Mouse (Mus musculus): ENCODE results near the gene Plgrkt.

DNA sequence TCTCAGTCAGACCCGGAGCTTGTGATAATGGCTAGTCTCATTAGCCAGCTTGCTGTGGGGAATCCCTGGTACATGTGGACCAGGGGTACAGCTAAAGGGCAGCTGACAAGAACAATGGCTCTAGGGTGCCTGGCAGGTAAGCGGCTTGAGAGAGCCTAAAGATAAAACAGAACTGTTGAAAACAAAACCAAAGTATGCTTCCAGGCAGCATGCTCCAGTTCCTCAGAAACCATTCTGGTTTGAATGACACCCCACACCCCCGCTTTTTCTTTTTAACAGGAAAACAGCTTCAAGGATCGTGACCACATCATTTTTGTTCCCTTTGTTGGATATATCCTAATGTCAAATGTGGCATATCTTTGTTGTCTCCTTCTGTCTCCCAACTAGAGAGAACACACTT lies 43.4 kb upstream of the Plgrkt start, which contains the start of gene Pdcd1lg2:
- TF ChIP-seq CTCF (IDR thresholded peaks at IDR 0.05; ENCODE audit: borderline replicate concordance, insufficient read depth, low read length) (no peak), POLR2A (IDR thresholded peaks at IDR 0.05; ENCODE audit: low read depth, low read length) (no peak)
